Mouse (Mus musculus) G1E (cell line): ENCODE measurements around the gene Hoxa9.

Source experiments
- CTCF ChIP-seq: IDR thresholded peaks from 2 replicates; pipeline ENCODE4 v1.5.1; 2012; ENCODE audit warnings: low read depth, low read length, inconsistent platforms, mixed read lengths
- GATA1 ChIP-seq: IDR thresholded peaks from 2 replicates; pipeline ENCODE4 v1.6.1; 2012; ENCODE audit warnings: borderline replicate concordance, low read length, inconsistent platforms, mixed read lengths
- GATA2 ChIP-seq: IDR thresholded peaks from 2 replicates; pipeline ENCODE4 v1.6.1; 2012; ENCODE audit warnings: low read depth, low read length, inconsistent platforms, borderline replicate concordance
- POLR2AphosphoS5 ChIP-seq: IDR thresholded peaks from 2 replicates; pipeline ENCODE4 v1.6.1; 2012; ENCODE audit warnings: low read depth, low read length, inconsistent platforms; ENCODE audit not compliant: insufficient replicate concordance
- TAL1 ChIP-seq: conservative IDR thresholded peaks from 2 replicates; pipeline ENCODE4 v1.6.1; 2012; ENCODE audit warnings: low read depth, low read length, inconsistent platforms, mixed read lengths

- TF ChIP-seq POLR2AphosphoS5 (no peak), CTCF (no peak), TAL1 (no peak), GATA1 (no peak), GATA2 (no peak)
Observed at GRCm38 (mm10) chr6:52274576-52274975, 43.7 kb upstream of the Hoxa9 start.
